Mouse (Mus musculus): ENCODE data around the gene Rngtt. TPM values are rescaled to one million over a fixed set of nuclear protein-coding genes. Genes with fewer than 3 reads are reported as not detected.

Rngtt gene
- polyA plus RNA-seq, 1 experiment from 2014 or later = 29.9 TPM

- no peaks in the 10 kb centered on the region for H3K27me3 ChIP-seq
- H3K9ac ChIP-seq = no peak overlapping the region
- no peak overlapping the region for H3K4me3 ChIP-seq
- no peaks in the 10 kb centered on the region for H3K4me1 ChIP-seq
- H3K9me3 ChIP-seq = no peaks in the 10 kb centered on the region
- no peak for ATAC-seq (ENCODE audit: low FRiP score, low read depth)
- H3K27ac ChIP-seq = no peak overlapping the region
- peaks cover 69% of the 10 kb centered on the region for H3K36me3 ChIP-seq
- WGBS = 89% methylated on average over 1 of the region's 1 CpGs
- H3K4me2 ChIP-seq (replicated peaks) = no peak overlapping the region
These were observed 22.9 kb downstream of the Rngtt start for GRCm38 (mm10) chr4:33332956-33333455.

- Histone ChIP-seq H3K4me1 (no peaks in the 10 kb centered on the region), H3K9me3 (no peaks in the 10 kb centered on the region), H3K4me3 (no peak overlapping the region), H3K4me2 (replicated peaks) (no peak overlapping the region), H3K36me3 (peaks cover 67% of the 10 kb centered on the region), H3K27me3 (no peaks in the 10 kb centered on the region), H3K9ac (no peak overlapping the region), H3K27ac (no peak overlapping the region)
- WGBS = 78% methylated on average over 1 of the region's 1 CpGs
- ATAC-seq (ENCODE audit: low FRiP score, low read depth) = no peak
These were observed 27.9 kb downstream of the Rngtt start for GRCm38 (mm10) chr4:33337999-33338398.

GRCm38 (mm10) chr4:33342877-33343731 lies 33.0 kb downstream of the Rngtt start:
- Histone ChIP-seq H3K4me1 (no peaks in the 10 kb centered on the region), H3K4me3 (no peak overlapping the region), H3K9me3 (no peaks in the 10 kb centered on the region), H3K36me3 (peaks cover 45% of the 10 kb centered on the region), H3K4me2 (replicated peaks) (no peak overlapping the region), H3K9ac (no peak overlapping the region), H3K27ac (no peak overlapping the region), H3K27me3 (no peaks in the 10 kb centered on the region)
- WGBS = 91% methylated on average over 7 of the region's 7 CpGs
- no peak for ATAC-seq (ENCODE audit: low FRiP score, low read depth)

GRCm38 (mm10) chr4:33343732-33344057 lies 33.6 kb downstream of the Rngtt start:
- H3K36me3 ChIP-seq = peaks cover 39% of the 10 kb centered on the region
- no peak overlapping the region for H3K27ac ChIP-seq
- no peaks in the 10 kb centered on the region for H3K4me1 ChIP-seq
- 88% methylated on average over 6 of the region's 6 CpGs for WGBS
- no peak overlapping the region for H3K4me2 ChIP-seq (replicated peaks)
- no peak overlapping the region for H3K9ac ChIP-seq
- H3K4me3 ChIP-seq = no peak overlapping the region
- no peak for ATAC-seq (ENCODE audit: low FRiP score, low read depth)
- no peaks in the 10 kb centered on the region for H3K27me3 ChIP-seq
- H3K9me3 ChIP-seq = no peaks in the 10 kb centered on the region

GRCm38 (mm10) chr4:33363451-33363850 lies 53.3 kb downstream of the Rngtt start:
- Histone ChIP-seq H3K4me1 (no peaks in the 10 kb centered on the region), H3K27ac (no peak overlapping the region), H3K36me3 (peaks cover 14% of the 10 kb centered on the region), H3K9ac (no peak overlapping the region), H3K4me2 (replicated peaks) (no peak overlapping the region), H3K4me3 (no peak overlapping the region), H3K9me3 (no peaks in the 10 kb centered on the region), H3K27me3 (no peaks in the 10 kb centered on the region)
- ATAC-seq (ENCODE audit: low FRiP score, low read depth) = no peak

GRCm38 (mm10) chr4:33374916-33375315 lies 64.8 kb downstream of the Rngtt start:
- ATAC-seq (ENCODE audit: low FRiP score, low read depth) = no peak
- Histone ChIP-seq H3K4me3 (no peak overlapping the region), H3K4me1 (no peaks in the 10 kb centered on the region), H3K9me3 (no peaks in the 10 kb centered on the region), H3K4me2 (replicated peaks) (no peak overlapping the region), H3K27ac (no peak overlapping the region), H3K27me3 (no peaks in the 10 kb centered on the region), H3K36me3 (peaks cover 16% of the 10 kb centered on the region), H3K9ac (no peak overlapping the region)
- WGBS = 70% methylated on average over 6 of the region's 6 CpGs

- ATAC-seq (ENCODE audit: low FRiP score, low read depth) = no peak
- Histone ChIP-seq H3K4me1 (no peaks in the 10 kb centered on the region), H3K9ac (no peak overlapping the region), H3K27ac (no peak overlapping the region), H3K36me3 (peaks cover 10% of the 10 kb centered on the region), H3K9me3 (no peaks in the 10 kb centered on the region), H3K4me3 (no peak overlapping the region), H3K4me2 (replicated peaks) (no peak overlapping the region), H3K27me3 (no peaks in the 10 kb centered on the region)
These were observed 67.5 kb downstream of the Rngtt start for GRCm38 (mm10) chr4:33377642-33378041.

GRCm38 (mm10) chr4:33378894-33379293 lies 68.8 kb downstream of the Rngtt start:
- WGBS = 86% methylated on average over 6 of the region's 6 CpGs
- H3K4me2 ChIP-seq (replicated peaks) = no peak overlapping the region
- no peak overlapping the region for H3K9ac ChIP-seq
- H3K36me3 ChIP-seq = peaks cover 9% of the 10 kb centered on the region
- H3K27me3 ChIP-seq = no peaks in the 10 kb centered on the region
- H3K4me3 ChIP-seq = no peak overlapping the region
- no peak for ATAC-seq (ENCODE audit: low FRiP score, low read depth)
- H3K27ac ChIP-seq = no peak overlapping the region
- H3K9me3 ChIP-seq = no peaks in the 10 kb centered on the region
- H3K4me1 ChIP-seq = no peaks in the 10 kb centered on the region

GRCm38 (mm10) chr4:33388899-33389298 lies 78.8 kb downstream of the Rngtt start:
- H3K4me2 ChIP-seq (replicated peaks) = no peak overlapping the region
- WGBS = 90% methylated on average over 3 of the region's 3 CpGs
- H3K9me3 ChIP-seq = no peaks in the 10 kb centered on the region
- no peaks in the 10 kb centered on the region for H3K27me3 ChIP-seq
- H3K36me3 ChIP-seq = peaks cover 5% of the 10 kb centered on the region; the same call in 1 of the 2 replicates
- H3K27ac ChIP-seq = no peak overlapping the region
- ATAC-seq (ENCODE audit: low FRiP score, low read depth) = no peak
- H3K9ac ChIP-seq = no peak overlapping the region
- no peaks in the 10 kb centered on the region for H3K4me1 ChIP-seq
- H3K4me3 ChIP-seq = no peak overlapping the region

GRCm38 (mm10) chr4:33390660-33391059 lies 80.5 kb downstream of the Rngtt start:
- no peak for ATAC-seq (ENCODE audit: low FRiP score, low read depth)
- no peak overlapping the region for H3K9ac ChIP-seq
- H3K27me3 ChIP-seq = no peaks in the 10 kb centered on the region
- no peak overlapping the region for H3K4me3 ChIP-seq
- H3K27ac ChIP-seq = no peak overlapping the region
- H3K4me1 ChIP-seq = no peaks in the 10 kb centered on the region
- H3K9me3 ChIP-seq = no peaks in the 10 kb centered on the region
- H3K4me2 ChIP-seq (replicated peaks) = no peak overlapping the region
- peaks cover 5% of the 10 kb centered on the region; the same call in 1 of the 2 replicates for H3K36me3 ChIP-seq

GRCm38 (mm10) chr4:33393437-33393836 lies 83.3 kb downstream of the Rngtt start:
- Histone ChIP-seq H3K9me3 (no peaks in the 10 kb centered on the region), H3K36me3 (peaks cover 5% of the 10 kb centered on the region; the same call in 1 of the 2 replicates), H3K9ac (no peak overlapping the region), H3K4me2 (replicated peaks) (no peak overlapping the region), H3K27me3 (no peaks in the 10 kb centered on the region), H3K4me3 (no peak overlapping the region), H3K27ac (no peak overlapping the region), H3K4me1 (no peaks in the 10 kb centered on the region)
- WGBS = 84% methylated on average over 2 of the region's 2 CpGs
- ATAC-seq (ENCODE audit: low FRiP score, low read depth) = no peak

GRCm38 (mm10) chr4:33396222-33397176 lies 86.4 kb downstream of the Rngtt start:
- ATAC-seq (ENCODE audit: low FRiP score, low read depth) = no peak
- no peak overlapping the region for H3K4me3 ChIP-seq
- H3K27ac ChIP-seq = no peak overlapping the region
- no peaks in the 10 kb centered on the region for H3K9me3 ChIP-seq
- no peaks in the 10 kb centered on the region for H3K4me1 ChIP-seq
- WGBS = 58% methylated on average over 3 of the region's 3 CpGs
- H3K4me2 ChIP-seq (replicated peaks) = no peak overlapping the region
- no peak overlapping the region for H3K9ac ChIP-seq
- no peaks in the 10 kb centered on the region for H3K27me3 ChIP-seq
- peaks cover 5% of the 10 kb centered on the region; the same call in 1 of the 2 replicates for H3K36me3 ChIP-seq

Data from limb, embryonic 13.5 days (tissue).